Mouse (Mus musculus) neural tube, embryonic 15.5 days (tissue): Measurements from ENCODE around the gene AI182371. TPM values are rescaled to one million over a fixed set of nuclear protein-coding genes. Genes with fewer than 3 reads are reported as not detected.

Source experiments
- ATAC-seq: fragments of 200-750 bp; cut with Nextera tagmentation; 2 replicates; pipeline ENCODE4 v1.8.0; 2017; ENCODE audit warnings: mild to moderate bottlenecking, moderate TSS enrichment, moderate library complexity; ENCODE audit not compliant: low FRiP score
- H3K27ac ChIP-seq: fragments of 300-500 bp; sonication (generic); replicated peaks from 2 replicates; pipeline ENCODE4 v1.5.1; 2015; ENCODE audit warnings: mild to moderate bottlenecking, inconsistent platforms
- H3K27me3 ChIP-seq: fragments of 300-500 bp; sonication (generic); replicated peaks from 2 replicates; pipeline ENCODE4 v1.6.1; 2015; ENCODE audit warnings: inconsistent platforms
- H3K36me3 ChIP-seq: fragments of 300-500 bp; sonication (generic); 2 replicates; pipeline ENCODE4 v1.6.1; 2015; ENCODE audit warnings: inconsistent platforms
- H3K4me1 ChIP-seq: fragments of 300-500 bp; sonication (generic); 2 replicates; pipeline ENCODE4 v1.6.1; 2015; ENCODE audit warnings: inconsistent platforms
- H3K4me2 ChIP-seq: fragments of 300-500 bp; sonication (generic); 2 replicates; pipeline ENCODE4 v1.6.1; 2015; ENCODE audit warnings: inconsistent platforms, mild to moderate bottlenecking, moderate library complexity
- H3K4me3 ChIP-seq: fragments of 300-500 bp; sonication (generic); replicated peaks from 2 replicates; pipeline ENCODE4 v1.5.1; 2015; ENCODE audit warnings: mild to moderate bottlenecking, inconsistent platforms
- H3K9ac ChIP-seq: fragments of 300-500 bp; sonication (generic); replicated peaks from 2 replicates; pipeline ENCODE4 v1.6.1; 2015; ENCODE audit warnings: mild to moderate bottlenecking, inconsistent platforms
- H3K9me3 ChIP-seq: fragments of 300-500 bp; sonication (generic); replicated peaks from 2 replicates; pipeline ENCODE4 v1.6.1; 2016; ENCODE audit warnings: inconsistent platforms
- WGBS: fragments of 180-500 bp; shearing (Covaris S2); methylation state at CpG from one replicate; pipeline ENCODE4 v1.1.7; 2015; ENCODE audit warnings: mixed read lengths; 5-methylcytosine and 5-hydroxymethylcytosine counted together
- polyA plus RNA-seq: library from polyadenylated mRNA; unstranded; fragments of >200 nt; fragmentation: Nextera tagmentation; extraction: Ambion mirVana; gene quantifications from 2 replicates; pipeline ENCODE4 v1.2.1, GENCODE M21; 2015

AI182371 gene
- polyA plus RNA-seq, 1 experiment from 2014 or later = 0.26 TPM

DNA sequence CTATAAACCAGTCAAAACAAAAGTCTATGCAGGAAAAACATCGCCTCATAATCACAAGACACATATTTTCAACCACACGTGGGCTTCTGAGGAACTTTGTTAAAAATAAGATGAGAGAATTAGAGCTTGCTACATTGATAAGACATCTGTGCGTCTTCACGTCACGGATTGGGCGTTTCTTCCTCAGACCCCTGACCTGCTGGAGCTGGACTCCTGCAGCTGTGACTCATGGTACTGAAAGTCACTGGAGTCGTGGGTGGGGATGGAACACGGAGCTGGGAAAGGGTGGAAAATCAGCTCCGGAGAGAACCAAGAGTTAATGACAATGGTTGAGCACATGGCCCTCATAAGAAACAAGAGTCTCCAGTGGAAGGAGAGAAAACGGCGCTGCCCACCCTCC is 34.2 kb downstream of the AI182371 start:
- H3K9me3 ChIP-seq = no peaks in the 10 kb centered on the region
- H3K9ac ChIP-seq = no peak overlapping the region
- no peak overlapping the region for H3K4me3 ChIP-seq
- WGBS = 92% methylated on average over 11 of the region's 11 CpGs
- H3K4me2 ChIP-seq = no peak overlapping the region
- no peaks in the 10 kb centered on the region for H3K4me1 ChIP-seq
- H3K36me3 ChIP-seq = no peaks in the 10 kb centered on the region
- no peak for ATAC-seq
- H3K27me3 ChIP-seq = no peaks in the 10 kb centered on the region
- H3K27ac ChIP-seq = no peak overlapping the region

- Histone ChIP-seq H3K4me1 (no peaks in the 10 kb centered on the region), H3K27ac (no peak overlapping the region), H3K36me3 (no peaks in the 10 kb centered on the region), H3K9me3 (no peaks in the 10 kb centered on the region), H3K9ac (no peak overlapping the region), H3K27me3 (no peaks in the 10 kb centered on the region), H3K4me2 (no peak overlapping the region), H3K4me3 (no peak overlapping the region)
- 90% methylated on average over 13 of the region's 13 CpGs for WGBS
- ATAC-seq = no peak
These were observed 34.7 kb downstream of the AI182371 start for GRCm38 (mm10) chr2:35066525-35067082.

- no peak overlapping the region for H3K9ac ChIP-seq
- 93% methylated on average over 6 of the region's 6 CpGs for WGBS
- H3K9me3 ChIP-seq = no peaks in the 10 kb centered on the region
- no peaks in the 10 kb centered on the region for H3K27me3 ChIP-seq
- H3K27ac ChIP-seq = no peak overlapping the region
- H3K36me3 ChIP-seq = no peaks in the 10 kb centered on the region
- ATAC-seq = no peak
- H3K4me3 ChIP-seq = no peak overlapping the region
- no peak overlapping the region for H3K4me2 ChIP-seq
- no peaks in the 10 kb centered on the region for H3K4me1 ChIP-seq
These were observed 37.9 kb downstream of the AI182371 start for GRCm38 (mm10) chr2:35063333-35064030.

DNA sequence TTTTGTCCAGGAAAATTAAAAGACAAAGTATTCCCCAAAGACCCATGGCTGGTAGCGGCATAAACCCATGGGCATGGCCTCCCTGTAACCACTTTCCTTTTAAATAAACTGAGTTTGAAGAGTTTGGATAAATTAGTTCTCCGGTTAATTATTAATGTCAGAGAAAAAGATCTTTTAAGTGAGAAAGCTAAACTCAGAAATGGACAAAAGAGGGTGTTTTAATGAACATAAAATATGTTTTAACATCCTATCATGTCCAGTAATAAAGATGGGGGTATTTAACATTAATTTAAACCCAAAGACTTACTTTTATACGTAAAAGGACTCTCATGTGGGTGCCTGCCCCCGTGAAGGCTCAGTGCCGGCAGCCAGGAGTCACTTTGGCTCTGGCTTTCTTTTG is 40.0 kb downstream of the AI182371 start, which contains the start of gene Hc:
TSS of gene Hc (minus strand) at position 101 of the 400 bp plus-strand sequence.
- WGBS = 87% methylated on average over 5 of the region's 5 CpGs
- Histone ChIP-seq H3K27me3 (no peaks in the 10 kb centered on the region), H3K36me3 (no peaks in the 10 kb centered on the region), H3K27ac (no peak within 1 kb of the TSS), H3K4me3 (no peak within 1 kb of the TSS), H3K9ac (no peak within 1 kb of the TSS), H3K9me3 (no peaks in the 10 kb centered on the region), H3K4me1 (no peaks in the 10 kb centered on the region), H3K4me2 (no peak within 1 kb of the TSS)
- ATAC-seq = no peak

DNA sequence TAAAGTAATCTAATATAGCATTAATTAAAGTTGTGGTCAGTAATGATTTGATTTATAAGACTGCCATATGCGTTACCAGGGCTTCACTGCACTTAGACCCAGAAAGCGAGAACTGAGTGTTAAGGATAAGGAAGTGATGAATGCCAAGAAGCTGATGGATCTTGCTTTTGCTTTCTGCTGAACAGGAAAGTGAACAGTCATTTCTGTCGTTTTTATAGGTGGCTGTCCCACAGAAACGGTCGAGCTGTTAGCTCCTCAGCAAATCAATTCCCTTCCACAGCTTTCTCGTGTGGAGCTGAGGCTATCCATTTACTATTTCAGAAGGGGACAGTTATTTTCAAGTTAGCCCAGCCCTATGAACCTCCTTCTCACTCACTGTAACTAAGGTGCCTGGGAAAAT is 40.4 kb downstream of the AI182371 start:
- Histone ChIP-seq H3K4me3 (no peak overlapping the region), H3K4me2 (no peak overlapping the region), H3K36me3 (no peaks in the 10 kb centered on the region), H3K27me3 (no peaks in the 10 kb centered on the region), H3K9me3 (no peaks in the 10 kb centered on the region), H3K4me1 (no peaks in the 10 kb centered on the region), H3K9ac (no peak overlapping the region), H3K27ac (no peak overlapping the region)
- no peak for ATAC-seq
- 75% methylated on average over 6 of the region's 6 CpGs for WGBS

DNA sequence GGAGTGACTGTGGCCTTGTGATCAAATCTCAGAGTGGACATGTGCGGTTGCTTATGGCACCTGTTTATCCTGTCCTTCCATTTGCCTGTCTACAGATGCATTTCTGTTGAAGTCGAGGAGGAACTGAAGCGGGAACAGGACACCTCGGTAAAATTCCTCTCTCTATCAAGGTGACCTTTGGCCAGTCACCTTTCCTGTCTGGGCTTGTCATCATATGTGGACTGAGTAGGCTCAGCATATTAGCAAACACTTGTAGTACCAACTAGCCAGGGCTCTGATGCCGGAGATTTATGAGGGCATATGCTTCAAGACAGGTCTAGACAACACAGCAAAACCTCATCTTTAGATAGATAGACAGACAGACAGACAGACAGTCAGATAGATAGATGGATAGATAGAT is 41.1 kb downstream of the AI182371 start:
- Histone ChIP-seq H3K9me3 (no peaks in the 10 kb centered on the region), H3K9ac (no peak overlapping the region), H3K27ac (no peak overlapping the region), H3K4me2 (no peak overlapping the region), H3K27me3 (no peaks in the 10 kb centered on the region), H3K36me3 (no peaks in the 10 kb centered on the region), H3K4me1 (no peaks in the 10 kb centered on the region), H3K4me3 (no peak overlapping the region)
- ATAC-seq = no peak
- 93% methylated on average over 5 of the region's 5 CpGs for WGBS

- Histone ChIP-seq H3K9me3 (no peaks in the 10 kb centered on the region), H3K4me2 (no peak overlapping the region), H3K4me3 (no peak overlapping the region), H3K36me3 (no peaks in the 10 kb centered on the region), H3K9ac (no peak overlapping the region), H3K4me1 (no peaks in the 10 kb centered on the region), H3K27me3 (no peaks in the 10 kb centered on the region), H3K27ac (no peak overlapping the region)
- 82% methylated on average over 2 of the region's 2 CpGs for WGBS
- ATAC-seq = no peak
These were observed 43.0 kb downstream of the AI182371 start for GRCm38 (mm10) chr2:35058325-35058724.

DNA sequence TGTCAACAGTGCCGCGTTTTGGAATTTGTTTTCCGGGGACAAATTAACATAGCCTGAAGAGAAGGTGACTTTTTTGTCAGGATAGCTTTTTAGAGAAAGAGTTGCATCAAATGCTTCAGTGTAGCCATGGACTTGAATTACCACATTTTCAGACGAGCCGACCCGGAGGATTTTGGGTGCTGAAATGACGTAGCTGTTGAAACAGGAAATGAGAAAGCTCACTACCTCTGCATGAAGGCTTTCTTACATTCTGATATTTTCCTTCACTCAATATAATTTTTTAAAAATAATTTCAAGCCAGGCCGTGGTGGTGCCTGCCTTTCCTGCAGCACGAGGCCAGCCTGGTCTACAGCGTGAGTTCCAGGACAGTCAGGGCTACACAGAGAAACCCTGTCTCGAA is 44.1 kb downstream of the AI182371 start:
- no peaks in the 10 kb centered on the region for H3K4me1 ChIP-seq
- H3K9ac ChIP-seq = no peak overlapping the region
- no peaks in the 10 kb centered on the region for H3K9me3 ChIP-seq
- no peak overlapping the region for H3K4me3 ChIP-seq
- H3K27me3 ChIP-seq = no peaks in the 10 kb centered on the region
- no peak overlapping the region for H3K4me2 ChIP-seq
- WGBS = 88% methylated on average over 11 of the region's 11 CpGs
- H3K36me3 ChIP-seq = no peaks in the 10 kb centered on the region
- H3K27ac ChIP-seq = no peak overlapping the region
- no peak for ATAC-seq

DNA sequence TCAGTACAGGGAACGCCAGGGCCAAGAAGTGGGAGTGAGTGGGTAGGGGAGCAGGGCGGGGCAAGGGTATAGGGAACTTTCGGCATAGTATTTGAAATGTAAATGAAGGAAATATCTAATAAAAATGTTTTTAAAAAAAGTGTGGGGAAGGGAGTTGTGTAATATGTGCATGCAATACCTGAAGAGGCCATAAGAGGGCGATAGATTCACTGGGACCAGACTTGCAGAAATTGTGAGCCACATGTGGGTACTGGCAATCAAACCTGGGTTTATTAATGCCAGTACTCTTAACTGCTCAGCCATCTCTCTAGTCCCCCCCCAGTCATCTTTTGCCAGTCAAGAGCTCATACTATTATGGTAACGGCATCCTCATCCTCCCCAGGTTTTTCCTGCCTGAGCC is 52.5 kb downstream of the AI182371 start:
- no peaks in the 10 kb centered on the region for H3K27me3 ChIP-seq
- no peaks in the 10 kb centered on the region for H3K9me3 ChIP-seq
- H3K4me1 ChIP-seq = no peaks in the 10 kb centered on the region
- no peak for ATAC-seq
- H3K4me2 ChIP-seq = no peak overlapping the region
- H3K36me3 ChIP-seq = no peaks in the 10 kb centered on the region
- no peak overlapping the region for H3K27ac ChIP-seq
- 40% methylated on average over 5 of the region's 5 CpGs for WGBS
- H3K4me3 ChIP-seq = no peak overlapping the region
- H3K9ac ChIP-seq = no peak overlapping the region

DNA sequence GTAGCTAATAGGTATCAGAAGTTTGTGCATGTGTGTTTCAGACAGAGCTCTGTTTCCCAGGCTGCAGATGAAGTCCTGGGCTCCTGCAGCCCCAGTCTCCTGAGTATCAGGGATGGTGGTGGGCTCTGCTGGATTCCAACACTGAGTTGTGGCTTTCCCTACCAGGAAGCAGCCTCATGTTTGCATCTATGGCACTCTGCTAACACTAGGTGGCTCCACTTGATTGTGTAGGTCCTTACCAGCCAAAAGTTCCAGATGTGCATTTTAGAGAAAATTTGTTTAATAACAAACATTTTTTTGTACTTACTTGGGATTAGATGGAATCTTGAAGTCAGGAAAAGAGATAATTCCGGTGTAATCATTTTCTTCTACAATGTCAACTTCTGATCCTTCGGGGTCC is 56.4 kb downstream of the AI182371 start:
- H3K36me3 ChIP-seq = no peaks in the 10 kb centered on the region
- H3K4me3 ChIP-seq = no peak overlapping the region
- H3K27me3 ChIP-seq = no peaks in the 10 kb centered on the region
- no peak overlapping the region for H3K9ac ChIP-seq
- H3K27ac ChIP-seq = no peak overlapping the region
- WGBS = 77% methylated on average over 2 of the region's 2 CpGs
- 0 out of 2 replicates have a peak, but pooled peaks cover 4% of the 10 kb centered on the region for H3K9me3 ChIP-seq
- ATAC-seq = no peak
- H3K4me2 ChIP-seq = no peak overlapping the region
- H3K4me1 ChIP-seq = no peaks in the 10 kb centered on the region

DNA sequence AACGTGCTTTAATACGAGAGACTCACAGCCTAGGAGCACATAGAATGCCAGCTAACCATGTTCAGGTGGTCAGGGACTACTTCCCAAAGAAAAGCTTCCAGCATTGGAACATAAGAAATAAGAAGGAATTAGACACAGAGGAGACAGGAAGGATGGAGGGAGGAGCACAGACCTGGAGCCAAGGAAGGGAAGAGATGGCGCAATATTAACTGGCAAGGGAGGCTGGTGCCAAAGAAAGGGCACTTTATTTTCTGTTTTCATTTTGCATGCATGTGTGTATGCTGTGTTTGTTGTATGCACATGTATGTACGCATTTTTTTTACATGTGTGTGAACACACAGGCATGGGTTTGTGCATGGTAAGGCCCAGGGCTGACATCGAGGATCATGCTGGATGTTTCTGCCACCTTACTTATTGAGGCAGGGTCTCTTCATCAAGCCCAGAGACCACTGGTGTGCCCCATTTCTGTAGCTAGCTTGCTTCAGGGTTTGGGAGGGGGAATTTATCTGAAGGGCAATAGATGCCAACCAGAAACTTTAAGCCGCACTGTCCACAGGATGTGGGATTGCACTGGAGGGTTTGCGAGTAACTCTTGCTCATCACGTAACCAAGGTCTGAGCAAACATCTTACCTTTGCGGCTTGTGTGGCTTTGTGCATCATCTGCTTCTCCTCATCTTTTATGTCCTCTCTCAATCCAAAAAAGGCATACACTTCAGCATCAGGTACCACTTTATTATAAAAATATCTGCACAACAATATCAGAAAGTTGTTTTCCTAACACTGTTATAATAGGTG is 62.6 kb downstream of the AI182371 start:
- H3K27ac ChIP-seq = no peak overlapping the region
- no peaks in the 10 kb centered on the region for H3K27me3 ChIP-seq
- H3K4me2 ChIP-seq = no peak overlapping the region
- no peak overlapping the region for H3K4me3 ChIP-seq
- no peaks in the 10 kb centered on the region for H3K36me3 ChIP-seq
- H3K9me3 ChIP-seq = 0 out of 2 replicates have a peak, but pooled peaks cover 4% of the 10 kb centered on the region
- 88% methylated on average over 9 of the region's 9 CpGs for WGBS
- no peak for ATAC-seq
- H3K4me1 ChIP-seq = no peaks in the 10 kb centered on the region
- no peak overlapping the region for H3K9ac ChIP-seq
